Comparison of ENCODE assay signal across 9 mouse cellular contexts in the genomic region with DNA sequence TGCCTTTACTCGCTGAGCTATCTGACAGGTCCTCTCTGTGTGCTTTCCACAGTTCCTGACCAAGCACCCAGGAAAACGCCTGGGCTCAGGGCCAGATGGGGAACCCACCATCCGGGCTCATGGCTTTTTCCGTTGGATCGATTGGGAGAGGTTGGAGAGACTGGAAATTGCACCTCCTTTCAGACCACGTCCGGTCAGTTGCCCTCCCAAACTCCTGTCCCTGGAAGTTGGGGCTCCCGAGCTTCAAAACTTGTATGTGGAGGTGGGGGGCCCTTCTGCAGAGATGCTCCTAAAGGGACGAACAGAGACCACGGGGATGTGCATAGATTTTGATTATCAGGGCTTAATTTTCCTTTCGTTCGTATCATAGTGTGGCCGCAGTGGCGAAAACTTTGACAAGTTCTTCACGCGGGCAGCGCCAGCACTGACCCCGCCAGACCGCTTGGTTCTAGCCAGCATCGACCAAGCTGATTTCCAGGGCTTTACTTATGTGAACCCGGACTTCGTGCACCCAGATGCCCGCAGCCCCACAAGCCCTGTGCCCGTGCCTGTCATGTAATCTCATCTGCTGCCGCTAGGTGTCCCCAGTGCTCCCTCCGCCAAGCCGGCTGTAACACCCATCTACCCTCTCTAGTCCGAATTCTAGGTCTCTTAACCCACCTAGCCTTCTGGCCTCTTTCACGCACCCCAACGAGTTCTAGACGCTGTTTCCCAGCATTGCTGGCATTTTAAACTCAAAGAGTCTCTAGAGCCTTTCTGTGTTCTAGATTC. TPM values are rescaled to one million over a fixed set of nuclear protein-coding genes. Genes with fewer than 3 reads are reported as not detected.
DNase-seq lines count a peak whose midpoint lies in the region; ATAC-seq and TF ChIP-seq lines count a peak whose summit lies in the region.
"Had no signal": no experiment of that assay in that cellular context is flagged by ENCODE, and none has a peak within 500 bp of the region (broad histone marks: within the 10 kb centered on the region; RNA-seq: fewer than 3 reads in every experiment).

No protein-coding gene starts in this region.

- H3K4me2 ChIP-seq in lung, postnatal 0 days (replicated peaks; ENCODE audit: low read depth, low read length): no peak overlapping the region

- H3K9ac ChIP-seq in lung, postnatal 0 days (replicated peaks; ENCODE audit: low read depth): no peak overlapping the region

- H3K4me3 ChIP-seq in cerebellum, adult 2 months (replicated peaks; ENCODE audit: insufficient read depth, low read depth, low read length): no peak overlapping the region
- H3K4me3 ChIP-seq in lung, postnatal 0 days (ENCODE audit: low read depth, low read length): no peak overlapping the region
- H3K4me3 ChIP-seq: myocyte had no signal

- H3K9me3 ChIP-seq in lung, postnatal 0 days (ENCODE audit: low read length): no peaks in the 10 kb centered on the region

- H3K4me1 ChIP-seq in cerebellum, adult 2 months (ENCODE audit: control insufficient read depth, insufficient read depth, low read length): no peaks in the 10 kb centered on the region
- H3K4me1 ChIP-seq in lung, postnatal 0 days (ENCODE audit: insufficient read depth, low read depth, low read length): no peaks in the 10 kb centered on the region

- no peak for TF ChIP-seq EP300 in lung, postnatal 0 days (IDR thresholded peaks at IDR 0.05)

- no peak for TF ChIP-seq POLR2A in cerebellum, adult 2 months (IDR thresholded peaks at IDR 0.05; ENCODE audit: borderline replicate concordance, insufficient read depth, low read length)

- H3K27me3 ChIP-seq in cerebellum, adult 2 months (ENCODE audit: control insufficient read depth, insufficient read depth, low read length): no peaks in the 10 kb centered on the region
- 0 out of 2 replicates have a peak, but pooled peaks cover 10% of the 10 kb centered on the region for H3K27me3 ChIP-seq in lung, postnatal 0 days (replicated peaks; ENCODE audit: insufficient read depth, low read length)

- peak; percentile 88 to 94 for ATAC-seq in hematopoietic stem cell, adult 5-6 weeks (replicated peaks in 1 of 2; ENCODE audit: insufficient read depth in 1 of 2, low FRiP score in 2 of 2, low TSS enrichment in 1 of 2, low read depth in 1 of 2, poor library complexity in 2 of 2, severe bottlenecking in 2 of 2)
- peak; percentile 56 for ATAC-seq in lung, postnatal 0 days

- TF ChIP-seq CTCF in cerebellum, adult 2 months (IDR thresholded peaks at IDR 0.05; ENCODE audit: borderline replicate concordance, insufficient read depth, low read depth, low read length): peak; percentile 96
- peak; percentile 92 for TF ChIP-seq CTCF in lung, postnatal 0 days (IDR thresholded peaks at IDR 0.05)

- DNase-seq in MN1 (ENCODE audit: low spot score): peak; percentile 75
- DNase-seq in cerebellum, adult 2 months: peak; percentile 80 to 90
- peak; percentile 73 for DNase-seq in forelimb bud, embryonic 11.5 days (ENCODE audit: low read depth, low spot score)
- peak; percentile 55 for DNase-seq in layer of hippocampus, adult 9-10 months (ENCODE audit: low spot score)
- peak; percentile 73 for DNase-seq in lung, postnatal 0 days (ENCODE audit: low spot score)
- peak; percentile 78 for DNase-seq in ovary, postnatal 14 days (ENCODE audit: low spot score)
- DNase-seq in thymus, postnatal 10 days (ENCODE audit: low spot score in 2 of 2): peak; percentile 29 to 73

- H3K36me3 ChIP-seq in lung, postnatal 0 days (ENCODE audit: insufficient read depth, low read length): no peaks in the 10 kb centered on the region

- no peak overlapping the region for H3K27ac ChIP-seq in cerebellum, adult 2 months (ENCODE audit: insufficient read depth, low read length)
- H3K27ac ChIP-seq in lung, postnatal 0 days (ENCODE audit: low read length): no peak overlapping the region

- 17% methylated on average over 31 of the region's 31 CpGs for WGBS in cerebellum, adult 2 months
- 13% methylated on average over 31 of the region's 31 CpGs for WGBS in lung, postnatal 0 days

RNA-seq across cellular contexts. Expression of gene Cacng7, which starts 2.8 kb away (rescaled TPM):
- 278 and 296 TPM in 2 replicates for polyA plus RNA-seq in cerebellum, adult 2 months (2012; rRNA removed)
- total RNA-seq in hematopoietic stem cell, adult 5-6 weeks (2017): not detected in 2 replicates
- 0.25 and 0.48 TPM in 2 replicates for polyA plus RNA-seq in lung, postnatal 0 days (2015; fragmentation: Nextera tagmentation; extraction: Ambion mirVana)

RNA-seq across cellular contexts. Expression of gene Prkcg, which starts 41.0 kb away (rescaled TPM):
- 152 and 195 TPM in 2 replicates for polyA plus RNA-seq in cerebellum, adult 2 months (2012; rRNA removed)
- not detected in 2 replicates for total RNA-seq in hematopoietic stem cell, adult 5-6 weeks (2017)
- polyA plus RNA-seq in lung, postnatal 0 days (2015; fragmentation: Nextera tagmentation; extraction: Ambion mirVana): 0.21 and 0.58 TPM in 2 replicates

RNA-seq across cellular contexts. Expression of gene Myadm, which starts 41.1 kb away (rescaled TPM):
- 43.3 and 45.3 TPM in 2 replicates for polyA plus RNA-seq in cerebellum, adult 2 months (2012; rRNA removed)
- total RNA-seq in hematopoietic stem cell, adult 5-6 weeks (2017): 9.2 and 12.4 TPM in 2 replicates
- polyA plus RNA-seq in lung, postnatal 0 days (2015; fragmentation: Nextera tagmentation; extraction: Ambion mirVana): 142 and 144 TPM in 2 replicates

Comparison
In these comparisons a context has a peak if more than half of its experiments do, and no peak if none do; other contexts are left out.
1. RNA of gene Cacng7, which starts 2.8 kb away (polyA plus RNA-seq): 278 to 296 TPM in cerebellum, adult 2 months; 0.25 to 0.48 TPM in lung, postnatal 0 days; every median in the first group is over 100 times any median in the second.
2. RNA of gene Prkcg, which starts 41.0 kb away (polyA plus RNA-seq): 152 to 195 TPM in cerebellum, adult 2 months; 0.21 to 0.58 TPM in lung, postnatal 0 days; every median in the first group is over 10 times any median in the second.
3. Peak in every context shown above with its lines, with median percentiles within 50 percentile points of each other: DNase-seq.